Mouse (Mus musculus): ENCODE results near the gene Mab21l3.

DNA sequence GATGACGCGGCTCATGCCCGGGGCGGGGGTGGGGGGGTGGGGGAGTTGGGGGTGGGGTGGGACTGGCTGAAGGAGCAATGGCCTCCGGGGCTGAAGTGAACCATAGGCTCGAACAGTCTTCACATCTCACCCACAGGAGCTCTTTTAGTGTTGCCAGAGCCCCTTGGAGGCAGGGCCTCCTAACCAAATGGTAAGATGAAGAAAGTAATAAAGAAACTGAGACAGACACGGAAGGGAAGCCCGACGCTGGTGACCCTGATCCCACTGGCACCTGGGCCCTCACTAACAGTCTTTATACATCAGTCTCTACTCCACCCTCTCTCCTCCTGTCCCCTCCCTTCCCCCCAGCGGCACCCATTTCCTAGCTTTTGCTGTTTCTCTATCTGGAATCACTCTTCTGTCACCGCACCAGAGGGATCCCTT lies 48.2 kb downstream of the Mab21l3 start:
- TF ChIP-seq CTCF (IDR thresholded peaks at IDR 0.05; ENCODE audit: control insufficient read depth, insufficient read depth, insufficient replicate concordance, low read depth, low read length) (no peak), POLR2A (IDR thresholded peaks at IDR 0.05; ENCODE audit: control insufficient read depth, low read depth, low read length) (no peak)
